Mouse (Mus musculus) lung, adult 2 months (tissue): ENCODE measurements around the gene Tmem87b.

Experiments used
- CTCF ChIP-seq: fragments of 200-500 bp; IDR thresholded peaks from 2 replicates; pipeline ENCODE4 v1.5.1; 2011; ENCODE audit warnings: mild to moderate bottlenecking, low read length, control low read depth; ENCODE audit not compliant: insufficient read depth
- POLR2A ChIP-seq: fragments of 200-500 bp; IDR thresholded peaks from 2 replicates; pipeline ENCODE4 v1.6.1; 2011; ENCODE audit warnings: low read depth, mild to moderate bottlenecking, control low read depth, low read length, borderline replicate concordance; ENCODE audit errors: extremely low read depth

DNA sequence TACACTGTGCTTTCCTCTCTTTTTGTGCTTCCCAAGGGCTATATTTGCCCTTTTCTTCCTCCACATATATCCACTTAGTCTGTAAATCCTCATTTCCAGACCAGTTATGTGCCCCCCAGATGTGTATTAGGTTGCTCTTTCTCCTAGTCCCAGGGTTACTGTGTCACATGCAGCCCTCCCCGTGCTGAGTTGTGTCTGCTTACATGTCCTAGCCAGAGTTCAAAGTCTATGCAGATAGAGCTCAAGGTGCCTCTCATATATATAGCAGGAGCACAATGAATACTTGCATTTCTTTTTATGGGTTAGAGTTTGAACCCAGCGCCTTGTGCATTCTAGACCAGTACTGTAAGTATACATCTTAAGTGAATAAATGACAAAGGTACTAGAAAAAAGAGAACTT, 15.5 kb downstream of the Tmem87b start:
- TF ChIP-seq CTCF (no peak), POLR2A (no peak)
